8 mouse cellular contexts compared by ENCODE assay signal in genomic region chr6:72566044-72566443, GRCm38 (mm10). TPM values are rescaled to one million over a fixed set of nuclear protein-coding genes. Genes with fewer than 3 reads are reported as not detected.
A peak's percentile ranks its signal among the peaks of the same experiment; 100 is the strongest.
DNase-seq lines count a peak whose midpoint lies in the region; ATAC-seq lines count a peak whose summit lies in the region.

No protein-coding gene starts in this region.

- 3% methylated on average over 4 of the region's 4 CpGs for WGBS in hindbrain, embryonic 14.5 days

- H3K27ac ChIP-seq in hindbrain, embryonic 14.5 days = no peak overlapping the region

- H3K4me2 ChIP-seq in hindbrain, embryonic 14.5 days (replicated peaks) = 0 out of 2 replicates have a peak overlapping the region, but pooled peaks have one; percentile 4

- peak; percentile 94 for DNase-seq in NIH3T3 (ENCODE audit: low read depth)
- DNase-seq in cerebellum, adult 9-11 months = peak; percentile 77
- DNase-seq in frontal cortex, postnatal 10 days (ENCODE audit: low spot score in 2 of 2) = peak; percentile 68 to 87
- peak; percentile 92 for DNase-seq in hindbrain, embryonic 14.5 days (ENCODE audit: low spot score)
- peak; percentile 83 to 91 for DNase-seq in layer of hippocampus, postnatal 36 days
- peak; percentile 96 for DNase-seq in lung, postnatal 36 days
- DNase-seq in retina, postnatal 1 day = peak; percentile 93
- DNase-seq in thymus, postnatal 4 days = peak; percentile 90

- H3K9me3 ChIP-seq in hindbrain, embryonic 14.5 days (ENCODE audit: control insufficient read depth, low read length) = no peaks in the 10 kb centered on the region

- ATAC-seq in hindbrain, embryonic 14.5 days (ENCODE audit: low FRiP score) = peak; percentile 87

- H3K27me3 ChIP-seq in hindbrain, embryonic 14.5 days (ENCODE audit: control insufficient read depth, insufficient read depth, low read length) = no peaks in the 10 kb centered on the region

- H3K9ac ChIP-seq in hindbrain, embryonic 14.5 days = peak overlapping the region; percentile 36

- H3K4me3 ChIP-seq in hindbrain, embryonic 14.5 days (replicated peaks; ENCODE audit: low read length) = no peak overlapping the region

- peaks cover 6% of the 10 kb centered on the region; the same call in 1 of the 2 replicates for H3K36me3 ChIP-seq in hindbrain, embryonic 14.5 days (replicated peaks; ENCODE audit: control insufficient read depth, insufficient read depth)

- H3K4me1 ChIP-seq in hindbrain, embryonic 14.5 days (replicated peaks; ENCODE audit: control insufficient read depth, insufficient read depth, low read length) = peaks cover 3% of the 10 kb centered on the region; the same call in 1 of the 2 replicates

RNA-seq across cellular contexts. Expression of gene Capg, which starts 21.9 kb away (rescaled TPM):
- polyA plus RNA-seq in hindbrain, embryonic 14.5 days (2014; fragmentation: Nextera tagmentation; extraction: Ambion mirVana) = 8.1 and 10.3 TPM in 2 replicates
- total RNA-seq in layer of hippocampus, postnatal 36 days (2021) = 1 to 10 TPM; 2.3 to 2.9 TPM

RNA-seq across cellular contexts. Expression of gene Elmod3, which starts 32.2 kb away (rescaled TPM):
- polyA plus RNA-seq in hindbrain, embryonic 14.5 days (2014; fragmentation: Nextera tagmentation; extraction: Ambion mirVana) = 16.8 and 20.0 TPM in 2 replicates
- 10 to 100 TPM; 20.3 to 22.3 TPM for total RNA-seq in layer of hippocampus, postnatal 36 days (2021)

RNA-seq across cellular contexts. Expression of gene Retsat, which starts 32.2 kb away (rescaled TPM):
- 6.2 and 6.6 TPM in 2 replicates for polyA plus RNA-seq in hindbrain, embryonic 14.5 days (2014; fragmentation: Nextera tagmentation; extraction: Ambion mirVana)
- 10 to 100 TPM; 54.3 to 55.6 TPM for total RNA-seq in layer of hippocampus, postnatal 36 days (2021)

RNA-seq across cellular contexts. Expression of gene Sh2d6, which starts 44.5 kb away (rescaled TPM):
- 0.24 and 0.82 TPM in 2 replicates for polyA plus RNA-seq in hindbrain, embryonic 14.5 days (2014; fragmentation: Nextera tagmentation; extraction: Ambion mirVana)
- under 1 TPM; 0.40 to 0.45 TPM for total RNA-seq in layer of hippocampus, postnatal 36 days (2021)

RNA-seq across cellular contexts. Expression of gene Tgoln1, which starts 50.8 kb away (rescaled TPM):
- polyA plus RNA-seq in hindbrain, embryonic 14.5 days (2014; fragmentation: Nextera tagmentation; extraction: Ambion mirVana) = 43.0 and 49.2 TPM in 2 replicates
- 10 to 100 TPM; 88.8 to 91.6 TPM for total RNA-seq in layer of hippocampus, postnatal 36 days (2021)
